Mouse (Mus musculus) limb, embryonic 14.5 days (tissue): Measurements from ENCODE around the gene Mapkbp1. TPM values are rescaled to one million over a fixed set of nuclear protein-coding genes. Genes with fewer than 3 reads are reported as not detected.

Experiments
- ATAC-seq: fragments of 200-750 bp; cut with Nextera tagmentation; 2 replicates; pipeline ENCODE4 v1.8.0; 2017; ENCODE audit warnings: low read depth, moderate number of reproducible peaks, moderate TSS enrichment; ENCODE audit not compliant: low FRiP score
- DNase-seq: peaks from one replicate; pipeline ENCODE4 v3.0.0-alpha.2; 2015; ENCODE audit warnings: low spot score
- H3K27ac ChIP-seq: fragments of 300-500 bp; sonication (generic); replicated peaks from 2 replicates; pipeline ENCODE4 v1.5.1; 2014; ENCODE audit warnings: low read depth, mild to moderate bottlenecking, low read length, moderate library complexity, mixed read lengths
- H3K27me3 ChIP-seq: fragments of 300-500 bp; sonication (generic); 2 replicates; pipeline ENCODE4 v1.6.1; 2014; ENCODE audit warnings: low read length, mixed read lengths; ENCODE audit not compliant: control insufficient read depth, insufficient read depth
- H3K36me3 ChIP-seq: fragments of 300-500 bp; sonication (generic); 2 replicates; pipeline ENCODE4 v1.6.1; 2014; ENCODE audit warnings: mild to moderate bottlenecking, low read length, moderate library complexity, mixed read lengths; ENCODE audit not compliant: control insufficient read depth, insufficient read depth
- H3K4me1 ChIP-seq: fragments of 300-500 bp; sonication (generic); 2 replicates; pipeline ENCODE4 v1.6.1; 2014; ENCODE audit warnings: antibody characterized with exemption, low read length, mixed read lengths; ENCODE audit not compliant: control insufficient read depth, insufficient read depth
- H3K4me2 ChIP-seq: fragments of 300-500 bp; sonication (generic); replicated peaks from 2 replicates; pipeline ENCODE4 v1.6.1; 2014; ENCODE audit warnings: low read depth, mild to moderate bottlenecking, low read length, moderate library complexity; ENCODE audit not compliant: severe bottlenecking
- H3K4me3 ChIP-seq: fragments of 300-500 bp; sonication (generic); replicated peaks from 2 replicates; pipeline ENCODE4 v1.5.1; 2014; ENCODE audit warnings: low read length
- H3K9ac ChIP-seq: fragments of 300-500 bp; sonication (generic); 2 replicates; pipeline ENCODE4 v1.6.1; 2014; ENCODE audit warnings: mild to moderate bottlenecking, low read depth, low read length, moderate library complexity; ENCODE audit not compliant: severe bottlenecking
- H3K9me3 ChIP-seq: fragments of 300-500 bp; sonication (generic); 2 replicates; pipeline ENCODE4 v1.6.1; 2016; ENCODE audit warnings: low read length; ENCODE audit not compliant: control insufficient read depth
- POLR2A ChIP-seq: fragments of 200-500 bp; IDR thresholded peaks from 2 replicates; pipeline ENCODE4 v1.8.0; 2012; ENCODE audit warnings: inconsistent platforms, mild to moderate bottlenecking, moderate library complexity, borderline replicate concordance; ENCODE audit not compliant: insufficient read depth, insufficient read length; ENCODE audit errors: extremely low read depth
- WGBS: fragments of 180-500 bp; shearing (Covaris S2); extraction: QIAGEN DNeasy Blood & Tissue Kit; methylation state at CpG from one replicate; pipeline ENCODE4 v1.1.7; 2014; 5-methylcytosine and 5-hydroxymethylcytosine counted together
- polyA plus RNA-seq, 2 experiments: library from polyadenylated mRNA; depleted of rRNA in 1 of 2; stranded (reverse) in 1 of 2; unstranded in 1 of 2; fragments of >200 nt; fragmentation: Nextera tagmentation in 1 of 2; extraction: Ambion mirVana in 1 of 2; gene quantifications; 2 replicates each; pipeline versions ENCODE4 v1.2.1 to v1.2.3; 2012 to 2014

The Mapkbp1 gene
- polyA plus RNA-seq, 2 experiments, result 4.2 to 26.2 TPM

DNA sequence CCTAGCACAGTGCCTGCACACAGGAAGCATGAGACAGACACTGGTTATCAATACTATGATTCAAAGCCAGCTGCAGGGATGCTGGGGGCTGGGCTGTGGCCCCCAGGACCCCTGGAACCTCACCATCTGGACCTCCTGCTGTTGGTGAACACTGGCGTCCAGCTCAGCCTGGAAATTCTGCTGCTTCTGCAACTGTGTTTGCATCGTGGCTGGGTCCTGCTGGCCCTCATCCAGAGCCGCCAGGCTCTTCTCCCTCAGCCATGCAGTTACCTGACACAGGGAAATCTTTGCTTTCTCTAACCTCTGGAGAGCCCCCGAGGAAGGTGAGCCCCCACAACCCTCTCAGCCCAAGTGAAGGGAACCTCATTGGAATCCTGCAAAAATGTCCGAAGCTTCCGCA, 78.9 kb downstream of the Mapkbp1 start:
- WGBS, result 56% methylated on average over 6 of the region's 6 CpGs
- H3K9ac ChIP-seq, result no peak overlapping the region
- H3K9me3 ChIP-seq, result no peaks in the 10 kb centered on the region

DNA sequence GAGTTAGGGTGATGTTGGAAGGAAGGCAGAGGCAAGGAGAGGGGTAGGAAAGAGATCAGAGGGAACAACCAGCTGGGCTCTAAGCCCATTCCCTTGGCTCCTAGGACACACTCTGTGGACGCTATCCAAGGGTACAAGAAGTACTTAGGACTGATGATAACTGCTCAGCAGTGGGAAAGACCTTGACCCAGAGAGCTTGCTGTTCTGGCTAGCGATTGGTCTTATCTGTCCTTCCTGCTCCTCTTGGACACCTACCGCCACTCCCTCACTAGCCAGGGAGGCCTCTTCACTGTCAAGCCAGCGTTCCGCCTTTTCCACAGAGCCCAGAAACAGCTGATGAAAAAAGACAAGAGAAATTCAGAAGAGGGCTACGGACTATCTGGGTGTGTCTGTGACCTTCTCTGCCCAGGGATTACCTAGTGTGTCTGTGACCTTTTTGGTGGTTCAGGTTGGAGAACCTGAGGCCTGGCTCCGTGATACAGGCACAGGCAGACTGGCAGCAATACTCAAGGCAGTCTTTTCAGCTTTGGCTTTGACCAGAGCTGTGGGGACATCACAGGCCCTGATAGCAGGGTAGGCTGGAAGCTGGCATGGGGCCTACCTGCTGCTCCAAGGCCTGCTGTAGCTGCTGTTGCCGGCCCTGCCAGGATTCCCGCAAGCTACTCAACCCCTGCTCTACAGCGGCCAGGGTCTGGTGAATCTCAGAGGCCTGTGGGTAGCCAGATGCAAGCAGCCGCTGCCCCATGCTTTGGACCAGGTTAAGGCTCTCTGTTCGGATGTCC, 82.5 kb downstream of the Mapkbp1 start:
- 89% methylated on average over 12 of the region's 12 CpGs for WGBS
- ATAC-seq, result no peak
- no peak overlapping the region for H3K4me2 ChIP-seq

More for the DNA sequence above, 78.9 kb downstream of the Mapkbp1 start:
- ATAC-seq, result no peak
- H3K27me3 ChIP-seq, result no peaks in the 10 kb centered on the region
- no peak for TF ChIP-seq POLR2A
- no peak overlapping the region for H3K27ac ChIP-seq
- H3K36me3 ChIP-seq, result no peaks in the 10 kb centered on the region
- DNase-seq, result no peak
- H3K4me1 ChIP-seq, result 0 out of 2 replicates have a peak, but pooled peaks cover 3% of the 10 kb centered on the region
- no peak overlapping the region for H3K4me2 ChIP-seq
- H3K4me3 ChIP-seq, result no peak overlapping the region

DNA sequence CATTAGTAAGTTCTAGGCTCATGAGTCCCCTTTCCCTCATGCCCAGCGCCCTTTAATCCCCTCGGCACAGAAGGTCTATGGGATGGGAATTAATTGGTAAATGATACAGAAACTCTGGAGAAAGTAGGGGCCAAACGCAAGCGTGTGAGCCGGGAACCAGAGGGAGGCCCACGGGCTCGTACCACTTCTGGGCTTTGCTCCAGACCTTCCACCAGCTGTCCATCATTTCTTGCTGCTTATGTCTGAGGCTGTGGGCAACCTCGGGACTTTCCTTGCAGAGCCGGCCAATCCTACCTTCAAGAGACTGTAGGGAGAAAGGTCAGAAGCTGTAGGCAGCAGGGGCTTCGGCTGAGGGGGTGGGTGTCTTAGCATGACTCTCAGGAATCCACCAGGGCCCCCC, 83.4 kb downstream of the Mapkbp1 start:
- Histone ChIP-seq H3K4me2 (no peak overlapping the region), H3K4me3 (no peak overlapping the region), H3K9ac (no peak overlapping the region), H3K27me3 (no peaks in the 10 kb centered on the region), H3K4me1 (0 out of 2 replicates have a peak, but pooled peaks cover 3% of the 10 kb centered on the region), H3K27ac (no peak overlapping the region), H3K36me3 (no peaks in the 10 kb centered on the region), H3K9me3 (no peaks in the 10 kb centered on the region)
- ATAC-seq, result no peak
- DNase-seq, result no peak
- TF ChIP-seq POLR2A, result no peak
- 84% methylated on average over 10 of the region's 10 CpGs for WGBS

More for the DNA sequence above, 82.5 kb downstream of the Mapkbp1 start:
- DNase-seq, result no peak
- H3K9me3 ChIP-seq, result no peaks in the 10 kb centered on the region
- H3K36me3 ChIP-seq, result no peaks in the 10 kb centered on the region
- H3K4me3 ChIP-seq, result no peak overlapping the region
- no peaks in the 10 kb centered on the region for H3K27me3 ChIP-seq
- H3K4me1 ChIP-seq, result 0 out of 2 replicates have a peak, but pooled peaks cover 3% of the 10 kb centered on the region
- no peak overlapping the region for H3K27ac ChIP-seq
- no peak for TF ChIP-seq POLR2A
- no peak overlapping the region for H3K9ac ChIP-seq

DNA sequence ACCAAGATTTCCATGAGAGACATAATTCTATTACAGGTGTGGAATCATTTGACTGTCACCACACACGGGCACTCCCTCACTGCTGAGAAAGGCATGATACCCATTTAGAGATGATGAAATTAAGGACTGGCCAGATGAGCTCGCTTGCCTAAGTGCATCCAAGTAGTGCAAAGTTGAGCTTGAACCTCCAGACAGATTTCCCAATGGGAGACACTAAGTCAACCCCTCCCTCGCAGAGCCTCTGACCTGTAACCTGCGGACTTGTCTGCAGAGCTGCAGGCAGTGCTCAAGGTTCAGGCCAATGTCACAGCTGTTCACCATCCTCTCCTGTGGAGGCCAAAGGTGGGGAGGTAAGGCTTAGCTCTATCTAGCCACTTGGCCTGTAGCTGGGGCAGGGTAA, 86.3 kb downstream of the Mapkbp1 start:
- no peak overlapping the region for H3K9ac ChIP-seq
- DNase-seq (no peak), ATAC-seq (no peak)
- H3K36me3 ChIP-seq, result no peaks in the 10 kb centered on the region
- H3K9me3 ChIP-seq, result no peaks in the 10 kb centered on the region
- H3K4me1 ChIP-seq, result no peaks in the 10 kb centered on the region
- no peak for TF ChIP-seq POLR2A
- H3K27ac ChIP-seq, result no peak overlapping the region
- no peak overlapping the region for H3K4me3 ChIP-seq
- 76% methylated on average over 4 of the region's 4 CpGs for WGBS
- no peaks in the 10 kb centered on the region for H3K27me3 ChIP-seq
- no peak overlapping the region for H3K4me2 ChIP-seq

DNA sequence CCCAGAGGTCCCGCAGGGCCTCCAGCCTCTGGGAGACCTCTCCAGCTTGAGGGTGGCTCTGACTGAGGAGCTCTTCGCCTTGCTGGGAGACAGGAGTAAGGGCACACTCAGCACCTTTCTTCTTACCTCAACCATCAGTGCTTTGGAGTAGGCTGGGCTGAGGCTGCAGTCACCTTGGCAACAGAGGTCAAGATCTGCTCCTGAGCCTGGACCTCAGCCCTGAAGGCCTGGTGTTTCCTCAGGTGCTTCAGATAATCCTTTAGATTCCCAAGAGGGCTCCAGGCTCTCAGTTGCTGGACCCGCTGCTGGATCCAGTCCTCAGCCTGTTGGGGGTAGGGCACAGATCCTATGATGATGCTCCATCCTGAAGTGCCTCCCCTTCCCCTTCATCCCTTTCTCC, 87.0 kb downstream of the Mapkbp1 start:
- Histone ChIP-seq H3K9me3 (no peaks in the 10 kb centered on the region), H3K27me3 (no peaks in the 10 kb centered on the region), H3K4me2 (no peak overlapping the region), H3K36me3 (no peaks in the 10 kb centered on the region), H3K4me3 (no peak overlapping the region), H3K4me1 (no peaks in the 10 kb centered on the region), H3K27ac (no peak overlapping the region), H3K9ac (no peak overlapping the region)
- ATAC-seq, result no peak
- 72% methylated on average over 3 of the region's 3 CpGs for WGBS
- DNase-seq, result no peak
- no peak for TF ChIP-seq POLR2A

DNA sequence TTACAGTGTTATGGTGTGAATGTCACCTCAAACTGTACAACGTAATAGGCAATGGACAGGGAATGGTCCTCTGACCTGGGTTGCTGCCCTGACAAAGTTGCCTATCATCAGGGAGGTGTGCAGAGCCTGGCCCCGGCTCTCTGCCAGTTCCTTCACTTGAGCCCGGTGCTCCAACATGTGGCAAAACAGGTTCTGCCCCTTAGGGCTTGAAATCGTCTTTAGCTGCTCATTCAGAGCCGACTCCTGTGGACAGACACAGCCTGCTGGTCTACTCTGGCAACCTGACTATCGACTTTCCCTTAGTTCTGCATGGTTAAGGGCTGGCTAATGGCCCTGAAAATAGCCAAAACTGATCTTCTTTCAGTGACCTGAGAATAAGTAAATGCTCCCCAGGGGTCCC, 87.7 kb downstream of the Mapkbp1 start:
- WGBS, result 43% methylated on average over 6 of the region's 6 CpGs
- no peak overlapping the region for H3K4me3 ChIP-seq
- DNase-seq, result no peak
- ATAC-seq, result no peak
- H3K4me1 ChIP-seq, result no peaks in the 10 kb centered on the region
- H3K27ac ChIP-seq, result no peak overlapping the region
- no peak overlapping the region for H3K4me2 ChIP-seq
- no peaks in the 10 kb centered on the region for H3K36me3 ChIP-seq
- H3K9me3 ChIP-seq, result no peaks in the 10 kb centered on the region
- TF ChIP-seq POLR2A, result no peak
- no peaks in the 10 kb centered on the region for H3K27me3 ChIP-seq
- no peak overlapping the region for H3K9ac ChIP-seq
